Mouse (Mus musculus) thymus, postnatal 25 days (tissue): Measurements from ENCODE around the gene Kcnj2.

Experiments used
- DNase-seq: peaks from one replicate; pipeline ENCODE4 v3.0.0; 2022

The Kcnj2 gene

DNA sequence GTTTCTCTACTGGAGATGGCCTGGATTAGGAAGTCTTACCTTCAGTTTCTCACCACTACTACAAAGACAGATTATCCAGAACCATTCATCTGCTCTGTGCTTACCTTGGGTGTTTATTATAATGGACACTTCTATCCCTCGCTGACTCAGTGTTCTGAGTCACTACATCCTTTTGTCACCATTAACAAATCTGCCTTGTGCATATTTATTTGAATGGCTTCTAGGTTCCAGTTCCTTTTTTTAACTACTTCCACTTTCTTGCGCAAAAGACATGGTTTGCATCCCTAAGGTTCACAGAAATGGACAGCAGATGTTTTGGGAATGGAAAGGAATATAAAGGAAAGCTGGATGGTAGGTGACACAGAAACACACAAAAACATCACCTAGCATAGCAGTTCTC is 27.0 kb downstream of the Kcnj2 start:
- DNase-seq = no peak

DNA sequence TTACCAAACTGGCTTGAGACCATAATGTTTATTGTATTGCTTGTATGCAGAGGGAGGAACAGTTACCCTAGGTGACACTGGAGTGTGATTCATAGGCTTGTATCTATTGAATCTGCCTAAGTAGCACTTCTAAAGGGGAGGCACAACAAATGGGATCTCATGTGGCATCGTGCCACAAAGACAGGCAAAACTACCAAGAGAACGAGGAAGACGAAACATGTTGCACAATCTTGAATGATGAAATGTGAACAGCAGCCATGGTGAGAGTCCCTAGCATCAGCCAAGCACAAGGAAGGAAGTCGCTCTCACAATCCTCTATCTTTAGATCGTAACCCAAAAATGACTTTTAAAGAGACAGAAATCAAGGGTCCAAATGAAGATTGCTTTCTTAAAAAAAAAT is 30.6 kb downstream of the Kcnj2 start:
- no peak for DNase-seq

DNA sequence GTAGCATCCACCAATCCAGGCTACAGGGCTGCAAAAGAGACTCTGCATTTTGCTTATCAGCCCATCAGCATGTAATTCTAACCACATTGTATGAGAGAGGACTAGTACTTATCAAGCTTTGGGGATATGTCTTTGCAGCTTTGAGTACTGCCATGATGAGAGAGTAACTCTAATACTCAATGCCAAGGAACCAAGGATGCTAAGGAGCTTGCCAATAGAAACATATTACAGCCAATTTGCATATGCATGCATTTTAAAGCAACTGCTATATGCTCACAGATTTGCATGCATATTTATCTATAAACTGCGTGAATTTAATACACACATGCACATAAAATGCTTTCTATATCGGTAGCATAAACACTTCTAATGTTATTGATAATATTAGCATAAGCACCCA is 34.2 kb downstream of the Kcnj2 start:
- DNase-seq = no peak

DNA sequence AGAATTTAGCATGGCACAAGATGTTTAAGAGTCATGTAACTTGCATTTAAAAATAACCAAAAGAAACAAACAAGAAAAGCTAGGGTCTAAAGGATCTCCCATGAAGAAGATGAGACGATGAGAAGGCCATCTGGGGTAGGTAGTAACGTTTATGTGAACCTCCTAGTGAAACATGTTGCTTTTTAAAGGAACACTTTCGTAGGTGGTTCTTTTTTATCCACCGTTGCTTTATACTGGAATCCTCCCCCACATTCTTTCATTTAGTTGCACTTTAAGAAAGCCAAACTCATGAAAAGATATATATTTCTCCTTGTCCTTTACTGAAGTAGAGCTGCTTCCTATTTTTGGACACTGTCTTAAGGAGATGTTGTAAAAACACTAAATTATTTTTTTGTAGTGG is 34.7 kb downstream of the Kcnj2 start:
- no peak for DNase-seq

DNA sequence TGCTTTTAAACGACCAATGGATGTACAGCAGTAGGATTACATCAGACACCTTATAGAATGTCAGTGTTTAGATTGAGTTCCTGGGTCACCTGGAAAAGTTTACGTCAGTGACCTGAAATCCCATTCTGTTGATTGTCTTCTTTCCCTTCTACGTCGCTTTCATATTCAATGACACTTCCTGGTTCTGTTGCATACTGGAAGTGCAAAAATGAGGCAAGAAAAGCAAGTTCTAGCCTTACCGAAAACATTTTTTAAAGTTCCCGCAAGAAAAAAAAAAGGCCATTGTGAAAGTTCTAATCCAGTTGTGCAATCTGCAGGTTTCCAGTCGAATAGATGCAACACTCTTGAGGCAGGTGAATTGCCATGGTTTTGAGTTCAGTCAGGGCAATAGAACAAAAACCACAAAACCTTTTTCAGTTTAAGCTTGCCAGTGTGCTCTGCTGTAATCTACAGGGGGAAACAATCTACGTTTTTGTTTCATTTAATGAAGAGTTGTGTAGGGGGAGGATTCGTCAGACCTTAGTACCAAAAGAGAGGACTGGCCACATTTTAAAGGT is 35.7 kb downstream of the Kcnj2 start:
- DNase-seq = no peak

DNA sequence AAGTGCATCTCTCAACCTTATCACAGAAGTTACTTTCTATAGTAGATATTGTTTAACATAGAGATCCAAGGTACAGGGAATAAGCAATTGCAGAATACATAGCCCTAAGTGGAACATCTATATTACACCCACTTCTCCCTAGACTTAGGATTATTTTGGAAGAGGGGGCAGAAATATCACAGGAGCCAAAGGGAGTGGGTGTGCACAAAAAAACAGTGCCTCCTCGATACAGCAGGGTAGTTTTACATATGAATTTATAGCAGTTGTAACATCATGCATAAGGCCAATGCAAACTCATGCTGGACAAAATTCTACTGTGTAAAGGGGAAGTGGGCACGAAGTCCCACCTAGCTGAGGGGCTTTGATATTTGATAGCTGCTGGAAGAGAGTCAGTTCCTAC is 38.5 kb downstream of the Kcnj2 start:
- DNase-seq = no peak

DNA sequence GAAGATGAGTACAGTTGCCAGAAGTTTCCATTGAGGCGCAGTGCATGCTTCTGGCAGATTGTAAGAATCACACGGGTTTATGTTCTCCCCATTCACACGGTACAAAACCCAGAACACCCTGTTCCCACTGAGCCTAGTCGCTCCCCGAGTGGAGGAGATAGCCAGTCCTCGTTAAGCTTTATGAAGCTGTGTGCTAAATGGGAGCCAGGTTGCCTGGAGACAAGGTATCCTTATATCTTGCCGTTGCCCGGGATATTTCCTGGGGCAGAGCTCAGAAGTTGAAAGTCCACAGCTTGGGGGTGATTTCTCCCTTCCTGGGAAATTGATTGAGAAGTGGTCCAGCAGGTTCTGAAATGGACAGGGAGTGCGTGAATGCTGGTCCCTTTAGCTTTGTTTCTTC is 42.2 kb downstream of the Kcnj2 start:
- DNase-seq = no peak

DNA sequence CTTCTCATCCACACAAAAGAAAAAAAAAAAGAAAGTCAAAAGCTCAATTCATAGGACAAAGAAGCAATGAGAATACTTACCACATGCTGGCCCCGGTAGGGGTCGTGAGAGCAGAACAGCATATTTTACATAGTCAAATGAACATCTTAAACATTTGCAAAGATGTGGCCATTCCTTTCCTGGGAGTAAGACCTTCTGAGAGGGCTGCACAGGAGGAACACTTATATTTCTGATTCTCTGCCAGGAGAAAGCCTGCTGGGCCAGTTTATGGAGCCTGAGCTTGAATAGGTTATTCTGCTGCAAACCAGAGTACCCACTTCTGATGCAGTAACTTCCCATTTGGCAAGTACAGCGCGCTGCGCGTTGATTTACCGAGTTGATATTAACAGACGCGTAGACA is 55.5 kb downstream of the Kcnj2 start:
- no peak for DNase-seq

DNA sequence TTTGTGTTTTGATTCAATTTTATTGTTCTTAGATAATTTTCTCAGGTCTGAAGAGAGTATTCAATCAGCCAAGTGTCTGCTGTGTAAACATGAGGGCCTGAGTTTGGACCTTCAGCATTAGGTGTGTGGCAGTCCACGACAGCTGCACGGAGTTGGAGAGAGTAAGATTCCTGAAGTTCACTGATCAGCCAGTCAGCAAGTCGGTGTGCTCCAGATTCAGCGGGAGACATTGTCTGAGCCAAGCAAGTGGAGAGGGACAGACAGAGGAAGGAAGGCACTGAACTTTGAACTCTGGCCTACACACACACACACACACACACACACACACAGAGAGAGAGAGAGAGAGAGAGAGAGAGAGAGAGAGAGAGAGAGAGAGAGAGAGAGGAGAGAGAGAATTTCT is 57.4 kb downstream of the Kcnj2 start:
- no peak for DNase-seq

DNA sequence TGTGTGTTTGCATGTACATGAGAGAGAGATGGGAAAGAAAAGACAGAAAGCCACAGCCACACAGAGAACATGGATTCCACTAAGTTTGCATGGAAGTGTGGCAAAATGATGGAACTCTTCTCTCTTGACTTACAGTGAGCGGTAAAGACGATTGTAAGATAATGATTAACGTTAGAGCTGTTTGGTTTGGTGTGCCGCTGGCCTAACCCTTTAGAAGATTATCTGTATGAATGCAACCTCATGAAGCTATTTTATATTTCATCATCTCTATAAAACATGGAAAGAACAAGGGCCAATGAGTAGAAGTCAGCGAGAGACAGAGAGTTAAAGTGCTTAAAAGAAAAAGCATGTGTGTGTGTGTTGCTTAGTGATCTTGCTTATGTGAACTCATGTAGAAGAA is 60.0 kb downstream of the Kcnj2 start:
- no peak for DNase-seq
